Mouse (Mus musculus) testis, adult 2 months (tissue): ENCODE results near the gene Sdccag8. TPM values are rescaled to one million over a fixed set of nuclear protein-coding genes. Genes with fewer than 3 reads are reported as not detected.

Experiments
- H3K27ac ChIP-seq: fragments of 200-500 bp; 2 replicates; pipeline ENCODE4 v1.5.1; 2012; ENCODE audit warnings: low read depth, low read length; ENCODE audit not compliant: control insufficient read depth, insufficient read depth
- H3K27me3 ChIP-seq: fragments of 200-500 bp; 2 replicates; pipeline ENCODE4 v1.6.1; 2012; ENCODE audit warnings: mild to moderate bottlenecking, low read length, moderate library complexity; ENCODE audit not compliant: control insufficient read depth, insufficient read depth
- H3K36me3 ChIP-seq: fragments of 200-500 bp; 2 replicates; pipeline ENCODE4 v1.6.1; 2012; ENCODE audit warnings: mild to moderate bottlenecking, low read length; ENCODE audit not compliant: control insufficient read depth, insufficient read depth
- H3K4me1 ChIP-seq: fragments of 200-500 bp; 2 replicates; pipeline ENCODE4 v1.6.1; 2012; ENCODE audit warnings: low read length; ENCODE audit not compliant: control insufficient read depth, insufficient read depth
- H3K4me3 ChIP-seq: fragments of 200-500 bp; 2 replicates; pipeline ENCODE4 v1.5.1; 2012; ENCODE audit warnings: low read depth, mild to moderate bottlenecking, low read length, moderate library complexity, mixed read lengths; ENCODE audit not compliant: control insufficient read depth
- CTCF ChIP-seq: fragments of 200-500 bp; IDR thresholded peaks from 2 replicates; pipeline ENCODE4 v1.5.1; 2012; ENCODE audit warnings: low read depth, mild to moderate bottlenecking, inconsistent platforms, low read length, moderate library complexity; ENCODE audit not compliant: control insufficient read depth, insufficient read depth, insufficient replicate concordance
- POLR2A ChIP-seq: fragments of 200-500 bp; IDR thresholded peaks from 2 replicates; pipeline ENCODE4 v1.6.1; 2012; ENCODE audit warnings: low read depth, mild to moderate bottlenecking, inconsistent platforms, low read length, moderate library complexity; ENCODE audit not compliant: control insufficient read depth
- polyA plus RNA-seq: library from polyadenylated mRNA; depleted of rRNA; stranded (reverse); fragments of >200 nt; gene quantifications from 2 replicates; pipeline ENCODE4 v1.2.3, GENCODE M21; 2012

Gene Sdccag8
- polyA plus RNA-seq, 1 experiment, result 17.4 TPM

GRCm38 (mm10) chr1:176943126-176943525 is 128.7 kb downstream of the Sdccag8 start:
- H3K36me3 ChIP-seq, result no peaks in the 10 kb centered on the region
- no peaks in the 10 kb centered on the region for H3K4me1 ChIP-seq
- H3K4me3 ChIP-seq, result no peak overlapping the region
- H3K27me3 ChIP-seq, result no peaks in the 10 kb centered on the region
- TF ChIP-seq POLR2A, result no peak
- TF ChIP-seq CTCF, result no peak
- no peak overlapping the region for H3K27ac ChIP-seq

GRCm38 (mm10) chr1:176943987-176944386 is 129.5 kb downstream of the Sdccag8 start:
- Histone ChIP-seq H3K4me3 (no peak overlapping the region), H3K4me1 (no peaks in the 10 kb centered on the region), H3K36me3 (no peaks in the 10 kb centered on the region), H3K27ac (no peak overlapping the region), H3K27me3 (no peaks in the 10 kb centered on the region)
- no peak for TF ChIP-seq CTCF
- no peak for TF ChIP-seq POLR2A

GRCm38 (mm10) chr1:176944458-176945174 is 130.2 kb downstream of the Sdccag8 start:
- no peak overlapping the region for H3K27ac ChIP-seq
- TF ChIP-seq POLR2A (no peak), CTCF (no peak)
- no peaks in the 10 kb centered on the region for H3K36me3 ChIP-seq
- no peaks in the 10 kb centered on the region for H3K27me3 ChIP-seq
- H3K4me1 ChIP-seq, result no peaks in the 10 kb centered on the region
- H3K4me3 ChIP-seq, result no peak overlapping the region

- no peaks in the 10 kb centered on the region for H3K4me1 ChIP-seq
- TF ChIP-seq POLR2A, result no peak
- no peak for TF ChIP-seq CTCF
- H3K27ac ChIP-seq, result no peak overlapping the region
Observed at GRCm38 (mm10) chr1:176945175-176945540, 130.7 kb downstream of the Sdccag8 start.

GRCm38 (mm10) chr1:176946031-176946795 is 131.8 kb downstream of the Sdccag8 start:
- H3K27me3 ChIP-seq, result no peaks in the 10 kb centered on the region
- no peaks in the 10 kb centered on the region for H3K36me3 ChIP-seq
- TF ChIP-seq CTCF (no peak), POLR2A (no peak)
- H3K4me1 ChIP-seq, result no peaks in the 10 kb centered on the region
- no peak overlapping the region for H3K4me3 ChIP-seq
- no peak overlapping the region for H3K27ac ChIP-seq

More at GRCm38 (mm10) chr1:176945175-176945540, 130.7 kb downstream of the Sdccag8 start:
- no peaks in the 10 kb centered on the region for H3K36me3 ChIP-seq
- no peak overlapping the region for H3K4me3 ChIP-seq
- H3K27me3 ChIP-seq, result no peaks in the 10 kb centered on the region

GRCm38 (mm10) chr1:176946796-176947181 is 132.3 kb downstream of the Sdccag8 start:
- Histone ChIP-seq H3K27me3 (no peaks in the 10 kb centered on the region), H3K27ac (no peak overlapping the region), H3K4me1 (no peaks in the 10 kb centered on the region), H3K36me3 (no peaks in the 10 kb centered on the region), H3K4me3 (no peak overlapping the region)
- TF ChIP-seq CTCF (no peak), POLR2A (no peak)

- Histone ChIP-seq H3K27ac (no peak overlapping the region), H3K4me1 (no peaks in the 10 kb centered on the region), H3K4me3 (no peak overlapping the region), H3K27me3 (no peaks in the 10 kb centered on the region), H3K36me3 (no peaks in the 10 kb centered on the region)
- no peak for TF ChIP-seq POLR2A
- no peak for TF ChIP-seq CTCF
Observed at GRCm38 (mm10) chr1:176948861-176949260, 134.4 kb downstream of the Sdccag8 start.
